Mouse (Mus musculus): ENCODE data around the gene Sp7.

Gene Sp7

DNA sequence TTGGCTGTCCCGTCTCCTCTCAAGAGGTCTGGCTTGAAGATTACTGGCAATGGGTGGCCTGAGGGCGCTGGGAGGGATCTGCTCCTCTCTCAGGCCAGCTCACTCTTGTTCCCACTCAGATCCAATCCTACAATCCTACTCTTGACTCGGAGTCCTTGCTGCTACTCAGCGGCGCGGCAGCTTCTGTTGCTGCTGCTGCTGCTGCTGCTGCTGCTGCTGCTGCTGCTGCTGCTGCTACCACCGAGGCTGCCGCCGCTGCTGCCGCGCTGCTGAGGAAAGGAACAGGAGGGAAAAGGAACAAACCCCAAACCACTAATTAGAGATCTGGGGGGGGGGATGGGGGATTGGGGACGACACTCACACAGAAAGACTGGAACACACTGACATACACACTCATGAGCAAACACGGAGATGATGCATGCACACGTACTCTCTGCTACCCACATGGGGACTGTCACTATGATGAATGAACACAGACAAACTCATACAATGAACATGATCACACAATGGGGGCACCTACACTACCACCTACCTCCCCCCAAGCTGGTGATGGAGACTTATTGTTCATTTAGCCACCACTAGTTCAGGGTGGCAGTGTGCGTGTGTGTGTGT, at the start of gene Sp7:
TSS of gene Sp7 (minus strand) at position 450 of the 612 bp plus-strand sequence.
- DNase-seq (ENCODE audit: inconsistent ontology term) = peak; percentile 28

DNA sequence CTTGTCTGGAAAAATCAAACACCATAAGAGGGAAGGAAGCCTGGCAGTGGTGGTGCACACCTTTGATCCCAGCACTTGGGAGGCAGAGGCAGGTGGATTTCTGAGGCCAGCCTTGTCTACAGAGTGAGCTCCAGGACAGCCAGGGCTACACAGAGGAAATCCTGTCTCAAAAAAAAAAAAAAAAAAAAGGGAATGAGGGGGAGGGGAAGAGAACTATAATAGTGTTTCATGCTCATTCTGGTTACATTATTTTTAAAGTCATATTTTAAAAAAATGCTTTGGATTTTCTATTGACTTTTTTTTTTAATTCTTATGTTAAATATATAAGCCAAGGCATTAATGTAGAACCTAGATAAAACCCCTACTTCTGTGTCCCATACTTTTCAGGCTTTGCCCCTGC, 46.7 kb upstream of the Sp7 start:
- DNase-seq (ENCODE audit: inconsistent ontology term) = no peak

DNA sequence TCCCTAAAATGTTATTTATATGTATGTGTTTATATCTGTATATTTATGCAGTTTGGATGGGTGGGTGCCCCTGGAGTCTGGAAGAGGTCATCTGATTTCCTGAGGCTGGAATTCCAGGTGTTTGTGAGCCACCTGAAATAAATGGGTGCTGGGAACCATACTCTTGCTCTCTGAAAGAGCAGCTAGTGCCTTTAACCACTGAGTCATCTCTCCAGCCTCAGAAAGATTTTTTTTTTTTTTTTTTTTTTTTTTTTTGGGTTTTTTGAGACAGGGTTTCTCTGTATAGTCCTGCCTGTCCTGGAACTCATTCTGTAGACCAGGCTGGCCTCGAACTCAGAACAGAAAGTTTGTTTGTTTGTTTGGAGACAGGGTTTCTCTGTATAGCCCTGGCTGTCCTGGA, 44.1 kb upstream of the Sp7 start:
- DNase-seq (ENCODE audit: inconsistent ontology term) = no peak

DNA sequence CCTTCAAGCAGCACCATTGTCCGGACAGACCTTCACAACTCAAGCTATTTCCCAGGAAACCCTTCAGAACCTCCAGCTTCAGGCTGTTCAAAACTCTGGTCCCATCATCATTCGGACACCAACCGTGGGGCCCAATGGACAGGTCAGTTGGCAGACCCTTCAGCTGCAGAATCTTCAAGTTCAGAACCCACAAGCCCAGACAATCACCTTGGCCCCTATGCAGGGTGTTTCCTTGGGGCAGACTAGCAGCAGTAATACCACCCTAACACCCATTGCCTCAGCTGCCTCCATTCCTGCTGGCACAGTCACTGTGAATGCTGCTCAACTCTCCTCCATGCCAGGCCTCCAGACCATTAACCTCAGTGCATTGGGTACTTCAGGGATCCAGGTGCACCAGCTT, 42.3 kb upstream of the Sp7 start:
- no peak for DNase-seq (ENCODE audit: inconsistent ontology term)

DNA sequence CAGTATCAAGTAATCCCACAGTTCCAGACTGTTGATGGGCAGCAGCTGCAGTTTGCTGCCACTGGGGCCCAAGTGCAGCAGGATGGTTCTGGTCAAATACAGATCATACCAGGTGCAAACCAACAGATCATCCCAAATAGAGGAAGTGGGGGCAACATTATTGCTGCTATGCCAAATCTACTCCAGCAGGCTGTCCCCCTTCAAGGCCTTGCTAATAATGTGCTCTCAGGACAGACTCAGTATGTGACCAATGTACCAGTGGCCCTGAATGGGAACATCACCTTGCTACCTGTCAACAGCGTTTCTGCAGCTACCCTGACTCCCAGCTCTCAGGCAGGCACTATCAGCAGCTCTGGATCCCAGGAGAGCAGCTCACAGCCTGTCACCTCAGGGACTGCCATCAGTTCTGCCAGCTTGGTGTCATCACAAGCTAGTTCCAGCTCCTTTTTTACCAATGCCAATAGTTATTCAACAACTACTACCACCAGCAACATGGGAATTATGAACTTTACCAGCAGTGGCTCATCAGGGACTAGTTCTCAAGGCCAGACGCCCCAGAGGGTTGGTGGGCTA, 41.7 kb upstream of the Sp7 start:
- no peak for DNase-seq (ENCODE audit: inconsistent ontology term)

GRCm38 (mm10) chr15:102407681-102408557, 40.9 kb upstream of the Sp7 start:
- DNase-seq (ENCODE audit: inconsistent ontology term) = no peak

GRCm38 (mm10) chr15:102406912-102407580, 40.1 kb upstream of the Sp7 start:
- DNase-seq (ENCODE audit: inconsistent ontology term) = no peak

GRCm38 (mm10) chr15:102406196-102406911, 39.4 kb upstream of the Sp7 start:
- DNase-seq (ENCODE audit: inconsistent ontology term) = peak; percentile 97

DNA sequence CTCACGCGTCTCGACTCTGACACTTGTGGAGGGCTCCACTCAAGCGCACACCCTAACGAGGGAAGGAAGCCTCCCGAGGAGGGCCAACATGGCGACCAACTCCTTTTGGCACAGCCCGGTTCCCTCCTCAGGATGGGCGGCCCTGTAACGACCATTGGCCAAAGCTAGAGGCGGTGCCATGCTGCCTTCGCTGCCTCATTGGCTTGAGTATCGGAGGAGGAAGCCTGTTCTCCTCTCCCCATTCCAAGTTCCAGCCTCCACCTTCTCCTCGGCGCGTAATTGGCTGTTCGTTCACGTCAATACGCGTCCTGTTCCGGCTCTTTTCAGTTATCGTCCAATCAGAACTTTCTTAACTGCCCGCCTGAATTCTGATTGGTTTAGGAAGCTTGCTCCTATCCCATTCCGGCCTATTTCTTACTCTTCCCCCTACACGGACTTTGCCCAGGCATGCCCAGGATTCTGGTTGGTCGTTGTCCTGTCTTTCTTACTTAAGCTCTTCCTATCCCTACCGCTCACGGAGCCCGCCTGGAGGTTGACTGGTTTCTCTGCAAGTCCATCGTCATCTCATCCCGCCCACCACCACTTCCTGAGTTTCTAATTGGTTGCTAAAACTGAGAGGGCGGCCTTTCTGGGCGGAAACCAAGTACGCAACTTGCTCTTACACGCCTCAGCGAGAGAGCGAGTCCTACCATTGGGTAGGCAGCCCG, 38.7 kb upstream of the Sp7 start, which contains the start of gene Sp1:
TSS of gene Sp1 (plus strand) at position 655 of the 707 bp plus-strand sequence.
- DNase-seq (ENCODE audit: inconsistent ontology term) = peak; percentile 100

GRCm38 (mm10) chr15:102404608-102405488, 37.9 kb upstream of the Sp7 start:
- DNase-seq (ENCODE audit: inconsistent ontology term) = peak; percentile 15

DNA sequence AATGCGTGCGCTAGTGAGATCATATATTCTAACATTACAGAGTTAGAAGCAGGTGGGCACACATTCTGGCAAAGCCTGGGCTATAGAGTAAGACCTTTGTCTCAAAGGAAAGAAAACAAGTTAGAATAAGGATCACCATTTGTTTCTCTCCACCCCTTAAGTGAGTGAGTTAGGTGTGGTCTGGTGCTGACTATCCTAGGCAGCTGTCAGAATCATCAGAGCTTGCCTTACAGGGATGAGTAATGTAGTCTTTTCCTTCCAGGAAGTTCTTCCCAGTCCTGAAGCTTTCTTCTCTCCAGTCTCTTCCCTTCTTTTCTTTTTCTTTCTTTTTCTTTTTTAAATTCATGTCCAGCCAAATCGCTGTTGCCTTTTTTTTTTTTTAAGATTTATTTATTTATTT, 35.2 kb upstream of the Sp7 start:
- DNase-seq (ENCODE audit: inconsistent ontology term) = no peak

DNA sequence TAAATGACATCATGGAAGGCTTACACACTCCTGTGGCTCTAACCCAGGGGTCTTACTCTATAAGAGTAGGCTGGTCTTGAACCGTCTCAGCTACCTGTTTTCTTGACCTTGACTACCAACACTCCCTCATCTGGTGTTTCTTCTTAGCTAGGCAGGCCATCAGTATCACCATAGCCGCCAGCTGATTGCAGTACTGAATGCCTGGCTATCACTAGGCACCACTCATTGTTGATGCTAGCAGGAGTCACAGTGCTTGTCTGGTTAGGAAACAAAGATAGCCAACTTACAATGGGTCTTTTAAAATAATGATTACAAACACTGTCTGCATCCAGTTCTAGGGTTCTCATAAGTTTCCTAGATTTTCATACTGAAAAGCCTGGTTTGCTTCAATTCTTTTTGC, 34.3 kb upstream of the Sp7 start:
- DNase-seq (ENCODE audit: inconsistent ontology term) = no peak

DNA sequence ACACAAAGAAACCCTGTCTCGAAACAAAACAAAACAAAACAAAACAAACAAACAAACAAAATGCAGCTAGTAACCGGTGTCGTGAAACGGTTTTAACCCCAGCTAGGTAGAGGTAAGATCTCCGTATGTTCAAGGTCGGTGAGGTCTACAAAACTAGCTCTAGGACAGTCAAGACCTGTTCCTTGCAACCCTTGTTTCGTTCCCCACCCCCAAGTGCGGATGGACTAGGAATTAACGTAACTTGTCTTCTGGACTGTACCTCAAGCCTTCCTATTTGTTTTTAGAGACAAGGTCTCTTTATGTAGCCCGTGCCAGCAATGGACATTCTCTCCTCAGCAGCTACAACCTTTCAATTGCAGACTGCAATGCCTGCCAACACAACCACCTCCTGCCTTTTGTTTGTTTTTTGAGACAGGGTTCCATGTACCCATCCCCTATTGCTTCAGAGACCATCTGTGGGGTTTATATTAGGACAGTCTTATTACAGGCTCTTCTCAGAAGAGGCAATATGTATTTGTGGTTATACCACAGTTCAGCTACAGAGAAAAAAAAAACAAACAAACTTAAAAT, 33.6 kb upstream of the Sp7 start:
- no peak for DNase-seq (ENCODE audit: inconsistent ontology term)

DNA sequence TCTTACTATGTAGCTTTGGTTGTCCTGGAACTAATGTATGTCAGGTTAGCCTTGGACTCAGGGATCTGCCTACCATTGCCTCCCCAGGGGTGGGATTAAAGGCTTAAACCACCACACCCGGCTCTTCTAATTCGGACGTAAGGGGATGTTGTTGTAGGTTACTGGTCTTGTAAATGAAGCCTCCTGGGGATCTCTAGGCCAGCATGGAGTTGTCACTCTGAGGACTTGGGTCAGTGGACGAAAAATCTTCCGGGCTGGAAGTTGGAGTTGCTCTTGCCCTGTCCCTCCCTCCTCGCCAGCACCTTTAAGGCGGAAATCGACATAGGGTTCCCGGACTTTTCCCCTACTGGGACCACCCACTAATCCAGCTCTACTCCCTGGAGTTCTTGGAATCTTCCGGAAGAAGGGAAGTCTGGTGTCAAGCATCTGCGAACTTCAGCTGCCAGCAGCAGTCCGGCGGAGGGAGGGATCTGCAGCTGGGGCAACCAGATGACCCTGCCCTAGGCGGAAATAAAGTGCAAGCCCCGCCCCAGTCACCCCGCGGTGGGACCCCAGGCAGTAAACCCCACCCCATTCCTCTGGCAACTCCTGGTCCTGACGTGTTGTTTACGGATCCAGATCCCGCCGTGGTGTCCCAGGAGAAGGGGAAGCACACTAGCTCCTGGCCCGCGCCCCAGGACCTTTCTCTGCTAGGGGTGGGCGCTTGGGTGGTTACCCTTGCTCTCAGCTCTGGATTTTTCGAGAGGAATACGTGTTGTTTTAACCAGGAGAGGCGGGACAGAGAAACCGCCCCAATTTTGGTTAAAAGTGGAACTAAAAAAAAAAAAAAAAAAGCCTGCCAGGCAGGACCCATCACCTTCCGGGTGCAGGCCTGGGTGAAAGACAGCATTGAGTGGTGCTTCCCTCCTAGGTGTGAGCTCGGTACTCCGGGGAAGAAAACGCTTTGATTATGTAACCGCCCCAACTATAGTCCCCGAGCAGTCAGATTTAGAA, 32.5 kb upstream of the Sp7 start:
- DNase-seq (ENCODE audit: inconsistent ontology term) = peak; percentile 91

- no peak for DNase-seq (ENCODE audit: inconsistent ontology term)
Observed at GRCm38 (mm10) chr15:102398629-102399028, 31.6 kb upstream of the Sp7 start.

- DNase-seq (ENCODE audit: inconsistent ontology term) = no peak
Observed at GRCm38 (mm10) chr15:102395061-102395460, 28.1 kb upstream of the Sp7 start.

- DNase-seq (ENCODE audit: inconsistent ontology term) = no peak
Observed at GRCm38 (mm10) chr15:102393584-102394014, 26.6 kb upstream of the Sp7 start.

GRCm38 (mm10) chr15:102392520-102392919, 25.5 kb upstream of the Sp7 start:
- no peak for DNase-seq (ENCODE audit: inconsistent ontology term)

Data from Muller cell, postnatal 12 days (primary cell).